11 mouse cellular contexts compared by ENCODE assay signal in genomic region chr16:37585129-37585563, GRCm38 (mm10). TPM values are rescaled to one million over a fixed set of nuclear protein-coding genes. Genes with fewer than 3 reads are reported as not detected.
DNase-seq lines count a peak whose midpoint lies in the region; ATAC-seq and TF ChIP-seq lines count a peak whose summit lies in the region.
"Had no signal": no experiment of that assay in that cellular context is flagged by ENCODE, and none has a peak within 500 bp of the region (broad histone marks: within the 10 kb centered on the region; RNA-seq: fewer than 3 reads in every experiment).

No protein-coding gene starts in this region.

- no peak overlapping the region; the same call in 1 of the 2 replicates for H3K4me3 ChIP-seq in kidney, adult 2 months (ENCODE audit: insufficient read depth, low read depth, low read length)
- no peak overlapping the region for H3K4me3 ChIP-seq in embryonic facial prominence, embryonic 14.5 days (ENCODE audit: low read depth, low read length)
- no peak overlapping the region for H3K4me3 ChIP-seq in forebrain, embryonic 15.5 days
- no peak overlapping the region for H3K4me3 ChIP-seq in midbrain, embryonic 12.5 days

- ATAC-seq in embryonic facial prominence, embryonic 14.5 days (ENCODE audit: low read depth): no peak
- peak; percentile 33 for ATAC-seq in forebrain, embryonic 15.5 days (replicated peaks)
- peak; percentile 42 for ATAC-seq in midbrain, embryonic 12.5 days (ENCODE audit: low FRiP score, low read depth)

- H3K9ac ChIP-seq in embryonic facial prominence, embryonic 14.5 days (ENCODE audit: low read depth, low read length): no peak overlapping the region
- no peak overlapping the region for H3K9ac ChIP-seq in forebrain, embryonic 15.5 days (replicated peaks)
- H3K9ac ChIP-seq in midbrain, embryonic 12.5 days (replicated peaks): peak overlapping the region; percentile 51; the same call in 1 of the 2 replicates

- no peaks in the 10 kb centered on the region for H3K27me3 ChIP-seq in kidney, adult 2 months (replicated peaks; ENCODE audit: control insufficient read depth, insufficient read depth, low read length)
- H3K27me3 ChIP-seq in embryonic facial prominence, embryonic 14.5 days (replicated peaks; ENCODE audit: control insufficient read depth, insufficient read depth, low read length): no peaks in the 10 kb centered on the region
- H3K27me3 ChIP-seq in forebrain, embryonic 15.5 days: no peaks in the 10 kb centered on the region
- no peaks in the 10 kb centered on the region for H3K27me3 ChIP-seq in midbrain, embryonic 12.5 days

- 63% methylated on average over 8 of the region's 8 CpGs for WGBS in kidney, adult 2 months
- WGBS in embryonic facial prominence, embryonic 14.5 days: 75% methylated on average over 7 of the region's 8 CpGs
- WGBS in forebrain, embryonic 15.5 days: 49% methylated on average over 8 of the region's 8 CpGs
- 33% methylated on average over 8 of the region's 8 CpGs for WGBS in midbrain, embryonic 12.5 days

- H3K4me2 ChIP-seq in embryonic facial prominence, embryonic 14.5 days (ENCODE audit: low read depth, low read length): peak overlapping the region; percentile 58
- peak overlapping the region; percentile 42; the same call in 1 of the 2 replicates for H3K4me2 ChIP-seq in forebrain, embryonic 15.5 days (replicated peaks)
- peak overlapping the region; percentile 36 for H3K4me2 ChIP-seq in midbrain, embryonic 12.5 days (replicated peaks)

- TF ChIP-seq CTCF in kidney, adult 2 months (conservative IDR thresholded peaks at IDR 0.05; ENCODE audit: insufficient read depth, insufficient read length, low read depth, low read length): no peak

- TF ChIP-seq POLR2A in kidney, adult 2 months (IDR thresholded peaks at IDR 0.05; ENCODE audit: low read depth, low read length): no peak

- H3K9me3 ChIP-seq in embryonic facial prominence, embryonic 14.5 days (ENCODE audit: control insufficient read depth, low read length): no peaks in the 10 kb centered on the region
- H3K9me3 ChIP-seq in forebrain, embryonic 15.5 days: no peaks in the 10 kb centered on the region
- no peaks in the 10 kb centered on the region for H3K9me3 ChIP-seq in midbrain, embryonic 12.5 days

- no peak for DNase-seq in kidney, adult 2 months
- DNase-seq in kidney, postnatal 25 days: no peak
- no peak for DNase-seq in embryonic facial prominence, embryonic 14.5 days (ENCODE audit: low spot score)
- no peak for DNase-seq in adrenal gland, adult 2 months
- no peak for DNase-seq in thymus, postnatal 36 days
- no peak for DNase-seq in right cerebral cortex, postnatal 4 days
- DNase-seq: thymus, postnatal 25 days had no signal

- H3K36me3 ChIP-seq in kidney, adult 2 months (ENCODE audit: control insufficient read depth, insufficient read depth, low read length): no peaks in the 10 kb centered on the region; the same call in 1 of the 2 replicates
- H3K36me3 ChIP-seq in embryonic facial prominence, embryonic 14.5 days (ENCODE audit: control insufficient read depth, insufficient read depth, low read length): no peaks in the 10 kb centered on the region
- H3K36me3 ChIP-seq in forebrain, embryonic 15.5 days: no peaks in the 10 kb centered on the region
- H3K36me3 ChIP-seq in midbrain, embryonic 12.5 days: no peaks in the 10 kb centered on the region

- H3K4me1 ChIP-seq in kidney, adult 2 months (ENCODE audit: control insufficient read depth, insufficient read depth, low read length): peaks cover 12% of the 10 kb centered on the region; the same call in 1 of the 2 replicates
- H3K4me1 ChIP-seq in embryonic facial prominence, embryonic 14.5 days (ENCODE audit: control insufficient read depth, insufficient read depth, low read length): peaks cover 8% of the 10 kb centered on the region; the same call in 1 of the 2 replicates
- H3K4me1 ChIP-seq in forebrain, embryonic 15.5 days: peaks cover 24% of the 10 kb centered on the region
- peaks cover 37% of the 10 kb centered on the region for H3K4me1 ChIP-seq in midbrain, embryonic 12.5 days

- H3K27ac ChIP-seq in kidney, adult 2 months (ENCODE audit: insufficient read depth, low read depth, low read length): peak overlapping the region; percentile 35; the same call in 1 of the 2 replicates
- H3K27ac ChIP-seq in embryonic facial prominence, embryonic 14.5 days (replicated peaks; ENCODE audit: low read depth, low read length): no peak overlapping the region
- H3K27ac ChIP-seq in forebrain, embryonic 15.5 days (replicated peaks): peak overlapping the region; percentile 87
- peak overlapping the region; percentile 96 for H3K27ac ChIP-seq in midbrain, embryonic 12.5 days (replicated peaks)

RNA-seq across cellular contexts. Expression of gene Hgd, which starts 5.2 kb away (rescaled TPM):
- polyA plus RNA-seq in kidney, adult 2 months (2012; rRNA removed): 398 and 426 TPM in 2 replicates
- not detected in 2 replicates for polyA plus RNA-seq in embryonic facial prominence, embryonic 14.5 days (2014; fragmentation: Nextera tagmentation; extraction: Ambion mirVana)
- polyA plus RNA-seq in forebrain, embryonic 15.5 days (2015; fragmentation: Nextera tagmentation; extraction: Ambion mirVana): 0.24 TPM in 1 of 2 replicates, not detected in the other
- polyA plus RNA-seq in midbrain, embryonic 12.5 days (2016; fragmentation: Nextera tagmentation; extraction: Ambion mirVana): 0.21 TPM in 1 of 2 replicates, not detected in the other
- 1 to 10 TPM in 1 of 2 experiments, under 1 TPM in 1; 0.28 to 1.6 TPM for total RNA-seq in adrenal gland, adult 2 months (2021)
- polyA plus RNA-seq in adrenal gland, adult 2 months (2012; rRNA removed): not detected in 2 replicates
- total RNA-seq: MEL had no signal
- polyA plus RNA-seq: large intestine, adult 2 months had no signal

RNA-seq across cellular contexts. Expression of gene Rabl3, which starts 45.5 kb away (rescaled TPM):
- 3.0 and 4.2 TPM in 2 replicates for polyA plus RNA-seq in kidney, adult 2 months (2012; rRNA removed)
- polyA plus RNA-seq in embryonic facial prominence, embryonic 14.5 days (2014; fragmentation: Nextera tagmentation; extraction: Ambion mirVana): 21.0 and 26.6 TPM in 2 replicates
- polyA plus RNA-seq in forebrain, embryonic 15.5 days (2015; fragmentation: Nextera tagmentation; extraction: Ambion mirVana): 17.7 and 18.1 TPM in 2 replicates
- polyA plus RNA-seq in midbrain, embryonic 12.5 days (2016; fragmentation: Nextera tagmentation; extraction: Ambion mirVana): 35.5 and 36.2 TPM in 2 replicates
- total RNA-seq in adrenal gland, adult 2 months (2021): 10 to 100 TPM in 1 of 2 experiments, 1 to 10 TPM in 1; 7.6 to 10.3 TPM
- polyA plus RNA-seq in adrenal gland, adult 2 months (2012; rRNA removed): 0.27 and 0.55 TPM in 2 replicates

RNA-seq across cellular contexts. Expression of gene Gtf2e1, which starts 45.6 kb away (rescaled TPM):
- polyA plus RNA-seq in kidney, adult 2 months (2012; rRNA removed): 4.3 and 5.6 TPM in 2 replicates
- polyA plus RNA-seq in embryonic facial prominence, embryonic 14.5 days (2014; fragmentation: Nextera tagmentation; extraction: Ambion mirVana): 29.0 and 32.5 TPM in 2 replicates
- polyA plus RNA-seq in forebrain, embryonic 15.5 days (2015; fragmentation: Nextera tagmentation; extraction: Ambion mirVana): 39.0 and 40.3 TPM in 2 replicates
- polyA plus RNA-seq in midbrain, embryonic 12.5 days (2016; fragmentation: Nextera tagmentation; extraction: Ambion mirVana): 46.7 and 53.7 TPM in 2 replicates
- 10 to 100 TPM; 15.0 to 16.1 TPM for total RNA-seq in adrenal gland, adult 2 months (2021)
- polyA plus RNA-seq in adrenal gland, adult 2 months (2012; rRNA removed): 1.9 and 3.5 TPM in 2 replicates

Comparison
In these comparisons a context has a peak if more than half of its experiments do, and no peak if none do; other contexts are left out.
1. RNA of gene Hgd, which starts 5.2 kb away (polyA plus RNA-seq): 398 to 426 TPM in kidney, adult 2 months; 0.24 TPM in forebrain, embryonic 15.5 days, 0.21 TPM in midbrain, embryonic 12.5 days, not detected in embryonic facial prominence, embryonic 14.5 days and not detected in adrenal gland, adult 2 months; every median in the first group is over 100 times any median in the second.
2. Peak in every context shown above with its lines, with median percentiles within 50 percentile points of each other: H3K4me2 ChIP-seq.